Mouse (Mus musculus) gastrocnemius, adult 8-10 months (tissue): ENCODE results near the gene Fbxl12. TPM values are rescaled to one million over a fixed set of nuclear protein-coding genes. Genes with fewer than 3 reads are reported as not detected.
A peak's percentile ranks its signal among the peaks of the same experiment; 100 is the strongest.
"Not testable (repeated sequence)": the region's sequence is repeated elsewhere in the genome, so short reads cannot be mapped to it uniquely, and the experiment has no call there.

ENCODE experiments used
- DNase-seq, 2 experiments: peaks; one replicate each; pipeline ENCODE4 v3.0.0; 2022; ENCODE audit warnings: low spot score in 2 of 2
- total RNA-seq, 4 experiments: library from RNA; stranded (reverse); gene quantifications; 2 replicates each; pipeline ENCODE4 v1.2.4; 2022

Fbxl12 gene
- total RNA-seq, result 1 to 10 TPM; 3.8 to 5.9 (median 4.7) TPM

GRCm38 (mm10) chr9:20644360-20645081 is at the start of gene Fbxl12:
Gene Fbxl12, minus strand, starts transcription at chr9:20644767.
- peak; percentile 53 to 60 for DNase-seq

DNA sequence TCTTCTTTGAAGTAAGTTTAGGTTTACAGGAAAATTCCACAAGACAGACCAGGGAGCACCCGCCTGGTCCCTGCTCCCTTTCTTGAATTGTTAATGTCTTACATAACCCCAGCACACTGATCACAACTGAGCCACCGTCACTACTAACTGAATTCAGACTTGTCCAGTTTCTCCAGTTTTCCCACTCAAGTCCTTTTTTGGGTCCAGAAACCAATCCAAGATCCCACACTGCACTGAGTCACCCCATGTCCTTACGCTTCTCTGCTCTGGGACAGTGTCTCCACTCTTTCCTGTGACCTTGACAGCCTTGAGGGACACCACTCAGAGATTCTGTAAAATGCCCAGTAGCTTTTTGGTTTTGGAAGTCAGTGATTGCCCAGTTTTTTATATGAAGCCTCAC is 48.3 kb upstream of the Fbxl12 start:
- DNase-seq, result no peak

GRCm38 (mm10) chr9:20690449-20690848 is 45.9 kb upstream of the Fbxl12 start:
- DNase-seq, result not testable (repeated sequence)

DNA sequence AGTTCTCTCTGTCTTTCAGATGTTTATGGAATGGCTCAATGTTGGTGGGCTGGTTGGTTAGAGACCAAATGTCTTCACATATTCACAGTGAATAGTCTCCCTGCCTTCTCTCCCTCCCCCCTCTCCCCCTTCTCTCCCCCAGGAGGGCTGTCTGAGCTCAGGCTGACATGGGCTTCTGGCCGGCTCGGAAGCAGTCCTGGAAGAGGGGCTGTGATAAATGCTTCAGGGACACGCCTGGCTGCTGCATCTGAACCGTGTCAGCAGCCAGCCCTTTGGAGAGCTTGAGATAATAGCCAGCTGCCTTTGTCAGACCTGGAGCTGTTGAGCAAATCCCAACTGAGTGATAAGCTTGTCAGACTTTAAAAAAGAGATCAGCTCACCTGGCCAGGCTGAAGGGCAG is 45.3 kb upstream of the Fbxl12 start:
- no peak for DNase-seq

- no peak for DNase-seq
Observed at GRCm38 (mm10) chr9:20689403-20689802, 44.8 kb upstream of the Fbxl12 start.

DNA sequence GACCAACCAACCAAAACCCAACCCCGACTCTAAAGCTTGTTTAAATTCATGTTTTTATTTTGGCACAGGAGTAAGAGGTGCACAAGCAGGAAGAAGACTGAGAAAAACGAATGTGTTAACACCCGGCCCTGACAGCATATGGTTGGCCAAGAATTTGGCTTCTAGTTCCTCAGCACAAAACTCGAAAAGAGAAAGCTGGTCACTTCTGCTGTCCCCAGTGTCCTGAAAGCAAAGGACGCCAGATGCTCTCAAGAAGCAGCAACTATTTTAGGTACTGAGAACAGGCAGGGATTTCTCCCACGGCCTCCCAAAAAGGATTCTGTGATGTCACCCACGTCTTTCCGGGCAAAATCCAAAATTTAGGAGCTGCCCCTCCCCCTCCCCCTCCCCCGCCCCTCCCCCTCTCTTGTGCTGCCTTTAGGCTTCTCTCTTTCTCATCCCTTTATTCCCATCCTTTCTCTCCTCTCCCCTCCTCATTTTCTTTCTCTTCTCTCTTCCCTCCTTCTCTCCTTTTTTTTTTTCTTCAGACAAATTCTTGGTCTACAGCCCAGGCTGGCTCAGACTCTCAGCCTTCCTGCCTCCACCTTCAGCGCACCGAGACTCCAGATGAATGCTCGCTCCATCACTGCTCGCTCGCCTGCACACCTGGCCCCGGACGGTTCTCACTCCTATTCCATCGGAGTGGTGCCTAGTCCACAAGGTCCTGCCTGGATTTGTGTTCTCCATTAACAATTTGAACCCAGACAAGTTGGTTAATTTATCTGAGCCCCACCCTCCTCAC is 40.7 kb upstream of the Fbxl12 start:
- no peak for DNase-seq

GRCm38 (mm10) chr9:20682389-20682722 is 37.8 kb upstream of the Fbxl12 start:
- DNase-seq, result no peak

DNA sequence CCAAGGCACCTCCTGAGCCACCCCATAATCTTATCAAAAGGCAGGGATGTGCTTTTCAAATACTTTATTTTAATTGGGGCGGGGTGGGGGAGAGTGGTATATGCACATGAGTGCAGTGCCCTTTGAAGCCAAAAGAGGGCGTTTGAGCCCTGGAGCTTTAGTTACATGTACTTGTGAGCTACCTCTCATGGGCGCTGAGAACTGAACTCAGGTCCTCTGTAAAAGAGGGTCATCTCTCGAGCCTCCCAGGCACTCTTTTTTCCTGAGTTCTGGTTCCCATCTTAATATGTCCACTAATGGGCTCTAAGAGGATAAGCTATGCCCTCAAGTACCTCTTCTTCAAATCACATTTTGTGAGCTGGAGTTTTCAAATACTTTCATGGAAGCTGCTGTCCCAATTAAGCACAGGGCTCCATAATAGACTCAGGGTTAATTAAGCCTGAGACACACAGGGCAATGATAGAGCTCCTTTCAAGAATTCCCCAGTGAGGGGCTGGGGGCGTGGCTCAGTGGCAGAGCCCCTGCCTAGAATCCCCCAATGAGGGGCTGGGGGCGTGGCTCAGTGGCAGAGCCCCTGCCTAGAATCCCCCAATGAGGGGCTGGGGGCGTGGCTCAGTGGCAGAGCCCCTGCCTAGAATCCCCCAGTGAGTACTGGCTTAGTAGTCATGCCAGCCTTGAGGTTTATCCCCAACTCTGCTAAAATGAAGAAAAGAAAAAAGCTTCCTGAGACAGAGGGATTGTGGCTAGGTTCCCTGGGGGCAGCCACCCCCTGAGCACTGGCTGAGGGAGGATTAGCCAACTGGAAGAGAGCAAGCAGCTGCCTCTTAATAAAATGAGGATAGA is 37.2 kb upstream of the Fbxl12 start:
- DNase-seq, result no peak

DNA sequence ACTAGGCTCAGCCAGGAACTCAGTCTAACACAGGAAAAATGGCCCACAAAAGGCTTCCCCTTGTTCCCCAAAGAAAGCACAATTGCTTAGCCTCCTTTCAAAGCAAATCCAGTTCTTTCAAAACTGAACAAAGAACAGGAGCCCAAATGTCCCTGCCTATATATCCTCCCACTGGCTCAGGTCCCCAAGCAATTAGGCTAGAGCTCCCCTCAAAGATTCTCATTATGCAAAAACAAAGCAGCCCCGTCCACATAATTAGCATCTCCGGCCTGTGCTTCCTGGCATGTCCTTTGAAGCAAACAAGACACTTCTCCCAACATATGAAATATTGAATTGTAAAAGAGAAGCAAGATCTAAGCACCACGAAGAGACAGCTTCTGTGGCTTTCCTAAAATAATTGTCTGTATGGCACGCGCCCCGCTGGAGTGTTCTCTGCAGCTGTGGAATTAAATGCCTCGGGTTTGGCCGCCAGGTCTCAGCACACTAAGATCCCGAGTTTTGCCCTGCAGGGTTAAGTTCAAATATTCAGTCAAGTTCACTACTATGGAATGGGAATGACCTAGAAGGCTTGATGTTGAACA is 35.9 kb upstream of the Fbxl12 start:
- no peak for DNase-seq

DNA sequence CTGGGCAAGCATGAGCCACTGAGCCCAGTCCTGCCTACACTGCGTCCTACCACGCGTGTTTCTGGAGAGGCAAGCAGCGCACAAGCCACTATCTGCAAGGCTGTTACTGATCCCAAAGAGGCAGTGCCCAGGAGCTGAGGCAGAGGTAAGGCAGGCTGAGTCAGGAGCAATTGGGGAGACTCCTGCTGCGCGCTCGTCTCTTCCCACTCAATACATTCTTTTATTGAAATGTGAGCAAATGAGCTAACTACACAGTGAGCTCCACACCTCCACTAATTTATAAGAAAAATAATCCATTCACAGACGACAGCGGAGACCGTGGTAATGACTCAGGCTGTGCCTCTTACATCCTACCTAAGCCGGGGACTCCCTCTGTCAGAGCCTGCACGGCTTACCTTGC is 33.3 kb upstream of the Fbxl12 start:
- no peak for DNase-seq

DNA sequence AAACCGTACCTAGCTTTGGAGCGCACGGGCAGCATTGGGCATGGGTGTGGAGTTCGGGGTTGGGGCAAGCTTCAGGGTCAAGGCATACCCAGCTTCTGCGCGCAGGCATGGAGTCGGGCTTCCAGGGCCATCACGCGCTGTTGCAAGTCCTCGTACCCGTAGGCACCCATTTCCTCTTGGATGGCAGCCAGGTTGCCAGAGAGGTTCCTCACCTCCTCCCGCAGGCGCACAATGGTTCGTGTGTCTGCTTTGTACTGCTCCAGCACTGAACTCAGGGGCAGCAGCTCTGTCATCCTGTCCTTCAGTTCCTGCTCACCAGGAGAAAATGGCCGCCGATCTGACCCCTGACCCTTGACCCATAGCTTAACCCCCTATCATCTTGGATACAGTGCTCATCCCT is 27.5 kb upstream of the Fbxl12 start:
- no peak for DNase-seq

GRCm38 (mm10) chr9:20668065-20668464 is 23.5 kb upstream of the Fbxl12 start:
- DNase-seq, result no peak

GRCm38 (mm10) chr9:20666510-20667034 is 22.0 kb upstream of the Fbxl12 start:
- DNase-seq, result no peak

DNA sequence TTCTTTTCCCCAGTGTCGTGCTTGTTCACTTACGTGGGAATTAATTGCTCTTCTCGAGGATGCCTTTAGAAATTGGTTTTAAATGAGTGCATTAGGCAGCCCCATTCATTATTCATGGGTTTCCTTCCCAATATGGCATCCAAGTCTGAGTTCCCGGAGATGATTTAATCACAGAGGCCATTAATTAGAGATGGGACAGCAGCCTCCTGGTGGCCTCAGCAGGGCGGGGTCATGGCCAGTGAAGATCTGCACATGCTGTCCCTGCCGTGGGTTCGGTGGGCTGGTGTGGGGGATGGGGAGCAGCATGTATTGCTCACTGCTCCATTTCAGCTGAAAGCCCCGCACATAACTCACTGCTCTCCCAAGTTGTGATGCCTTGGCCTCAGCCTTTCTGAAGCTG is 21.4 kb upstream of the Fbxl12 start:
- no peak for DNase-seq

GRCm38 (mm10) chr9:20664982-20665637 is 20.5 kb upstream of the Fbxl12 start:
- DNase-seq, result no peak

DNA sequence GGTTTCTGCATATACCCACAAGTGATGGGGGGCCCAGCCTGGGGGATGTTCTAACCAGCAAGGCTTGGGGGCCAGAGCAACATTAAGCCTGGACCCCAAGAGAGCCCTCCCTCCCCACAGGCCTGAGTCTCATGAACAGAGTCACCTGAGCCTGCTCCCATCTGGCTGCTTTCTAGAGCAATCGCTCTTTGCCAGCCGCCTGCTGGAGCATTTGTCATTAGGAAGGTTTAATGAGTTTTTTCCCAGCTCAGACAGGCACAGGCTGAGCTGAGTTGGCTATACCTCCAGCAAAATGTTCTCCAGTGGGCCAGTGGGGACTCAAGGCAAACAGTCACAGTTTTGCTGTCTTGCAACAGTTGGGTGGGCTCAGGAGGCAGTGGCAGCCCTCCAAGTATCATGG is 19.8 kb upstream of the Fbxl12 start:
- DNase-seq, result no peak

- DNase-seq, result no peak
Observed at GRCm38 (mm10) chr9:20663956-20664355, 19.4 kb upstream of the Fbxl12 start.

- no peak for DNase-seq
Observed at GRCm38 (mm10) chr9:20662874-20663273, 18.3 kb upstream of the Fbxl12 start.

GRCm38 (mm10) chr9:20662325-20662724 is 17.8 kb upstream of the Fbxl12 start:
- peak in 1 of 2 experiments; percentile 22 for DNase-seq

GRCm38 (mm10) chr9:20657546-20657945 is 13.0 kb upstream of the Fbxl12 start:
- peak; percentile 31 to 54 for DNase-seq

GRCm38 (mm10) chr9:20653859-20654258 is 9.3 kb upstream of the Fbxl12 start:
- DNase-seq, result no peak
